Mouse (Mus musculus): ENCODE results near the gene Nr2f1.

GRCm38 (mm10) chr13:78197819-78198390, 1.7 kb downstream of the Nr2f1 start:
- TF ChIP-seq POLR2A (IDR thresholded peaks at IDR 0.05; ENCODE audit: control insufficient read depth, low read depth, low read length) (no peak), CTCF (IDR thresholded peaks at IDR 0.05; ENCODE audit: control insufficient read depth, insufficient read depth, insufficient replicate concordance, low read depth, low read length) (no peak)

Data from testis, adult 2 months (tissue).